Mouse (Mus musculus): ENCODE measurements around the gene Rnf145.

GRCm38 (mm10) chr11:44543593-44543992, 24.8 kb downstream of the Rnf145 start:
- TF ChIP-seq CTCF (IDR thresholded peaks at IDR 0.05; ENCODE audit: low read depth, low read length) (no peak), POLR2AphosphoS5 (IDR thresholded peaks at IDR 0.05; ENCODE audit: insufficient replicate concordance, low read depth, low read length) (no peak), GATA1 (IDR thresholded peaks at IDR 0.05; ENCODE audit: borderline replicate concordance, low read length) (no peak), TAL1 (conservative IDR thresholded peaks at IDR 0.05; ENCODE audit: low read depth, low read length) (no peak), GATA2 (IDR thresholded peaks at IDR 0.05; ENCODE audit: borderline replicate concordance, low read depth, low read length) (no peak)

All from G1E (cell line).